Mouse (Mus musculus): ENCODE measurements at regions not wholly inside any gene's neighbourhood (a gene's known extent, or its start where the extent isn't known, plus 50 kb on each side); places are given as distances from the start of the nearest gene placed in this dataset.

DNA sequence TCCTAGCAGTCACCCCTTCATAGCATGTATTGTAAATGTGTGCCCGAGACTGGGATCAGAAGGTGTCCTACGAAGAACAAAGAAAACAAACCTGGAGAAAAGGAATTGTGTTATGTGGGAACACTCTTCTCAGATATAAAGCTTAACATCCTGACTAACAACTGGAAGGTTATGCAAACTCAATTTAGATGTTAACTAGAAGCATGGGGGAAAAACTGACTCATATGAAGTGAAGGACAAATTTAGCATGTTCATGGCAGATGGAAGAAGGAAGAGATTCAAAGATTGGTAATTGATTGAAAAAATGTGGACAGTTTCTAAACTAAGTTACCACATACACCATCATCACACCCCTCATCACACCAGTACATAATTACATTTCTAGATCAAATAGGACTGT is 1307.1 kb upstream of the Gm7489 start:
- no peak for DNase-seq

DNA sequence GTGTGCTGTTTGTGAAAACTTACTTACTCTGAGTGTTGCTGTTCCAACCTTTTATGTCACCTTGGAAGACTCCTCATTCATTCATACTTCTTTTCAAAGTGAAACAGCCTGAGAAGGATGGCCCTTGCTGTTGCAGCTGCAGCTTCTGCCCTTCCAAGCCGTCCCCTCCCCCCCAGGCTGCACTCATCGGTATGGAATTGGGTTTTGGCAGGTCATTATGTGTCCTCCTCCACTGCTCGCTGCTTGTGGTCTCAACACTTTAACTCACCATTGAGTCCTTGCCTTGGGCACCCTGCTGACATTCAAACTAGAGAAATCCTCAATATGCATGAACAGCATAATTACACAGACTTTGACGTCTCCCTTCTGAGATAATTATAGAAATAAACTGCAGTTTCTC is 1295.3 kb upstream of the Gm7489 start:
- no peak for DNase-seq

DNA sequence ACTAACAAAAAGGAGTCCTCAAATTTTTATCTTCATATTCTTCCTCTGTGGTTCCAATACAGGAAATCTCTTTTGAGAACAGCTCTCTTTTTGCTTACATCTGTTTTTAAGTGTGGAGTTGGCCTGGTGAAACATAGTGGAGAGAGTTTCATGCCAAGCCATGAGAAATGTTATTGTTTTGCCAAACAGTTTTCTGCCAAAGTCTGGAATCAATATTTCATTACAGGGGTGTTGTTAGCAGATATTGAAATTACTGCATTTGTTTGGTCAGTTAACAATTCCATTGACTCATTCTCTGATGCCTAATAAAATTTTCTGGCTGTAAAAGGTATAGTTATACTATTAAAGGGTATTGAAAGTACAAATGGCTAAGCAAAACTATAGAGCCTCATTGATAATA is 1285.2 kb upstream of the Gm7489 start:
- DNase-seq = no peak

DNA sequence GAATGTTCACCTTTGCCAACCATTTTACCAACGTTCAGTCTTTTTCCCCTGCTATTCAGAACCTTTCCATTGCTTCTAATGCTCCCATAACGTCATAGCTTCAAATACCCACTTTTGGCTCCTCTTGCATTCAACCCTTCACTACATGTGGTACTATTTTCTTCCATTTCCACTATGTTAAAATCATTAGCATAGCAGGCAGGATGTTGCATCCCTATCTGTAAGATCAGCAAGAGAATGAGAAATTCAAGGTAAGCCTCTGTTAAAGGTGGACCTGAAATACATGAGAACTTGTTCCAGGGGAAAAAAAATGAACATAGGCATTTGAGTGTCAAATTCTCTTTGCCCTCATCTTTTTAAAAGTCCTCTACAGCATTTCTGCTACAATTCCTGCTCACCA is 1284.7 kb upstream of the Gm7489 start:
- no peak for DNase-seq

DNA sequence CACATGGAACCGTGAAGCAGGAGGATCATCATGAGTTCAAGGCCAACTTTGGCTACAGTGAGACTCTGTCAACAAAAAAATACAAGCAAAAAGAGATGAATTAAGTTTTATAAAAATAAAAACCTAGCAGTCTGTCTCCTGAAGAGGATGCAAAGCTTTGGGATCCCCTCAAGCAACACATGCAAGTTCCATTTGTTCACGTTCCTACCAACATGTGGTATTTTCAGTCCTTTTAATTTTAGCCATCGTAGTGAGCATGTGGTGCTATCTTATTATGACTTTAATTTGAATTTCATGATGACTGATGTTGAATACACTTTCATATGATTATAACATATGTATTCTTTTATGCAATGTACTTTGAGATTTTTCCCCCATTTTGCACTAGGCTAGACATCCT is 1244.9 kb upstream of the Gm7489 start:
- no peak for DNase-seq

DNA sequence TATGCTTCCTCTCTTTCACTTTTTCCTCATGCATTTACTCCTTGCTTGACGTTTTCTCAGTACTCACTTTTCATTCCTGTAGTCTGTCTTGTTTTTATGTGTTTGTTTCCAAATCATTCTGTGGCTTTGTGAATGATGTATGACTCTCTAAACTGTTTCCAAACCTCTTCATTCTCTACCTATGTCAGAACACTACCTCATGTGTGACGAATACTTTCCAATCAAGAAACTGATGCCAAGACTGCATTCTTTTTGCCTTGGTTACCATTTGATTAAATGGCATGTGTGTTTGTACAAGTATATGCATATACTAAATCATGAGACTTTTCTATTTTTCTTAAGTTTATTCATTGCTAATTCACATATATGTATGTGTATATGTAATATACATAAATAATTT is 1238.7 kb upstream of the Gm7489 start:
- no peak for DNase-seq

DNA sequence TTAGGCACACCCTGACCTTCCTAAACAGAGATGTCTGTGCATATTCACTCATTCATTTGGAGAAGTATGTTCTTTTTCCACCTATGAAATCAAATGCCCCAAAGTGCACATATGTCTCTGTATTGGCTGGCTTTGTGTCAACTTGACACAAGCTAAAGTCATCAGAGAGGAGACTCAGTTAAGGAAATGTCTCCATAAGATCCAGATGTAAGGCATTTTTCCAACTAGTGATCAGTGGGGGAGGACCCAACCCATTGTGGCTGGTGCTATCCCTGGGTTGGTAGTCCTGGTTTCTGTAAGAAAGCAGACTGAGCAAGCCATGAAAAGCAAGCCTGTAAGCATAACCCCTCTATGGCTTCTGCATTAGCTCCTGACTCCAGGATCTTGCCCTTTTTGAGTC is 1226.8 kb upstream of the Gm7489 start:
- DNase-seq = no peak
